Mouse (Mus musculus) liver, embryonic 14.5 days (tissue): Measurements from ENCODE around the gene Dyx1c1. TPM values are rescaled to one million over a fixed set of nuclear protein-coding genes. Genes with fewer than 3 reads are reported as not detected.

Experiments
- ATAC-seq: fragments of 200-750 bp; cut with Nextera tagmentation; 2 replicates; pipeline ENCODE4 v1.8.0; 2017; ENCODE audit warnings: moderate number of reproducible peaks, mild to moderate bottlenecking, moderate library complexity; ENCODE audit not compliant: insufficient read depth
- DNase-seq, 3 experiments: peaks; one replicate each; pipeline ENCODE4 v3.0.0-alpha.2; 2012 to 2013; ENCODE audit warnings: low read depth in 3 of 3, low spot score in 3 of 3
- H3K27ac ChIP-seq: fragments of 300-500 bp; sonication (generic); 2 replicates; pipeline ENCODE4 v1.5.1; 2014; ENCODE audit warnings: moderate library complexity, mild to moderate bottlenecking, control low read depth, inconsistent platforms
- H3K27me3 ChIP-seq: fragments of 300-500 bp; sonication (generic); 2 replicates; pipeline ENCODE4 v1.6.1; 2014; ENCODE audit warnings: mild to moderate bottlenecking, low read length, moderate library complexity; ENCODE audit not compliant: control insufficient read depth, insufficient read depth
- H3K36me3 ChIP-seq: fragments of 300-500 bp; sonication (generic); replicated peaks from 2 replicates; pipeline ENCODE4 v1.6.1; 2014; ENCODE audit warnings: low read depth; ENCODE audit not compliant: control insufficient read depth, insufficient read depth
- H3K4me1 ChIP-seq, 2 experiments: fragments of 200-500 bp in 1 of 2; fragments of 300-500 bp in 1 of 2; sonication (generic) in 1 of 2; replicated peaks; 2 replicates each; pipeline ENCODE4 v1.6.1; 2012 to 2014; ENCODE audit warnings: antibody characterized with exemption in 1 of 2, inconsistent platforms in 1 of 2, low read length in 1 of 2; ENCODE audit not compliant: control insufficient read depth in 2 of 2, insufficient read depth in 2 of 2
- H3K4me2 ChIP-seq: fragments of 300-500 bp; sonication (generic); 2 replicates; pipeline ENCODE4 v1.6.1; 2014; ENCODE audit warnings: low read depth, mild to moderate bottlenecking, control low read depth, moderate library complexity
- H3K4me3 ChIP-seq, 2 experiments: fragments of 200-500 bp in 1 of 2; fragments of 300-500 bp in 1 of 2; sonication (generic) in 1 of 2; 2 replicates each; pipeline ENCODE4 v1.5.1; 2012 to 2014; ENCODE audit warnings: low read depth in 2 of 2, low read length in 2 of 2, mild to moderate bottlenecking in 2 of 2, control low read depth in 1 of 2, inconsistent platforms in 1 of 2, moderate library complexity in 1 of 2; ENCODE audit not compliant: insufficient read depth in 1 of 2
- H3K9ac ChIP-seq: fragments of 300-500 bp; sonication (generic); replicated peaks from 2 replicates; pipeline ENCODE4 v1.6.1; 2014; ENCODE audit warnings: mild to moderate bottlenecking, control low read depth, moderate library complexity
- H3K9me3 ChIP-seq: fragments of 300-500 bp; sonication (generic); 2 replicates; pipeline ENCODE4 v1.6.1; 2016; ENCODE audit warnings: low read length, mixed read lengths; ENCODE audit not compliant: control insufficient read depth
- CTCF ChIP-seq: IDR thresholded peaks from 2 replicates; pipeline ENCODE4 v1.5.1; 2016; ENCODE audit warnings: antibody characterized with exemption, low read depth, control low read depth
- EP300 ChIP-seq: IDR thresholded peaks from 2 replicates; pipeline ENCODE4 v1.6.1; 2016; ENCODE audit warnings: antibody characterized with exemption, low read depth
- WGBS: fragments of 180-500 bp; shearing (Covaris S2); extraction: QIAGEN DNeasy Blood & Tissue Kit; methylation state at CpG from one replicate; pipeline ENCODE4 v1.1.7; 2014; ENCODE audit not compliant: insufficient replicate concordance; 5-methylcytosine and 5-hydroxymethylcytosine counted together
- polyA plus RNA-seq, 2 experiments: library from polyadenylated mRNA; depleted of rRNA in 1 of 2; stranded (reverse) in 1 of 2; unstranded in 1 of 2; fragments of >200 nt; fragmentation: Nextera tagmentation in 1 of 2; extraction: Ambion mirVana in 1 of 2; gene quantifications; 2 replicates each; pipeline versions ENCODE4 v1.2.1 to v1.2.3; 2012 to 2014

Gene Dyx1c1
- polyA plus RNA-seq, 2 experiments: 0.13 to 0.15 TPM

- H3K27ac ChIP-seq: no peak overlapping the region
- H3K4me2 ChIP-seq: no peak overlapping the region
- H3K9me3 ChIP-seq: no peaks in the 10 kb centered on the region
- TF ChIP-seq EP300: no peak
- TF ChIP-seq CTCF: peak; percentile 38
- no peaks in the 10 kb centered on the region for H3K36me3 ChIP-seq
- H3K4me1 ChIP-seq: no peaks in the 10 kb centered on the region
- no peak overlapping the region for H3K9ac ChIP-seq
- no peak overlapping the region for H3K4me3 ChIP-seq
- ATAC-seq (no peak), DNase-seq (no peak)
- WGBS: 50% methylated on average over 3 of the region's 3 CpGs
- H3K27me3 ChIP-seq: no peaks in the 10 kb centered on the region
Observed at GRCm38 (mm10) chr9:72943424-72943823, 15.2 kb upstream of the Dyx1c1 start.

GRCm38 (mm10) chr9:72944286-72944685 is 14.3 kb upstream of the Dyx1c1 start:
- WGBS: 74% methylated on average over 13 of the region's 13 CpGs
- H3K9ac ChIP-seq: no peak overlapping the region
- no peak for DNase-seq
- no peak for TF ChIP-seq EP300
- no peak for TF ChIP-seq CTCF
- ATAC-seq: no peak
- H3K4me1 ChIP-seq: no peaks in the 10 kb centered on the region
- no peaks in the 10 kb centered on the region for H3K36me3 ChIP-seq
- H3K4me3 ChIP-seq: no peak overlapping the region
- no peak overlapping the region for H3K4me2 ChIP-seq
- H3K27ac ChIP-seq: no peak overlapping the region
- H3K9me3 ChIP-seq: no peaks in the 10 kb centered on the region
- H3K27me3 ChIP-seq: no peaks in the 10 kb centered on the region

- no peaks in the 10 kb centered on the region for H3K36me3 ChIP-seq
- H3K4me1 ChIP-seq: no peaks in the 10 kb centered on the region
- WGBS: 64% methylated on average over 1 of the region's 1 CpGs
Observed at GRCm38 (mm10) chr9:72947010-72947409, 11.6 kb upstream of the Dyx1c1 start.

GRCm38 (mm10) chr9:72949572-72949971 is 9.0 kb upstream of the Dyx1c1 start:
- no peaks in the 10 kb centered on the region for H3K36me3 ChIP-seq
- WGBS: 60% methylated on average over 7 of the region's 7 CpGs
- no peak overlapping the region for H3K4me3 ChIP-seq

More at GRCm38 (mm10) chr9:72947010-72947409, 11.6 kb upstream of the Dyx1c1 start:
- no peak; the same call in 1 of the 2 replicates for TF ChIP-seq CTCF
- TF ChIP-seq EP300: no peak
- no peak overlapping the region for H3K9ac ChIP-seq
- H3K9me3 ChIP-seq: no peaks in the 10 kb centered on the region
- no peak for ATAC-seq
- H3K27ac ChIP-seq: no peak overlapping the region
- H3K27me3 ChIP-seq: no peaks in the 10 kb centered on the region
- H3K4me2 ChIP-seq: no peak overlapping the region
- DNase-seq: no peak
- no peak overlapping the region for H3K4me3 ChIP-seq

GRCm38 (mm10) chr9:72954746-72955145 is 3.8 kb upstream of the Dyx1c1 start:
- Histone ChIP-seq H3K4me1 (peaks cover 0 to 8% of the 10 kb centered on the region in 2 experiments; a peak in 2 of 4 replicates), H3K27me3 (no peaks in the 10 kb centered on the region), H3K27ac (no peak overlapping the region), H3K4me3 (no peak overlapping the region), H3K36me3 (no peaks in the 10 kb centered on the region), H3K9ac (no peak overlapping the region), H3K9me3 (no peaks in the 10 kb centered on the region), H3K4me2 (no peak overlapping the region)
- DNase-seq (no peak), ATAC-seq (no peak)
- WGBS: 30% methylated on average over 2 of the region's 2 CpGs
- TF ChIP-seq CTCF (peak; percentile 51), EP300 (no peak)

More at GRCm38 (mm10) chr9:72949572-72949971, 9.0 kb upstream of the Dyx1c1 start:
- no peak for ATAC-seq
- Histone ChIP-seq H3K27me3 (no peaks in the 10 kb centered on the region), H3K27ac (no peak overlapping the region), H3K9ac (no peak overlapping the region), H3K9me3 (no peaks in the 10 kb centered on the region), H3K4me2 (no peak overlapping the region), H3K4me1 (no peaks in the 10 kb centered on the region)
- TF ChIP-seq CTCF: no peak
- no peak for TF ChIP-seq EP300
- DNase-seq: no peak
